Mouse (Mus musculus): ENCODE results near the gene Slc23a4.

GRCm38 (mm10) chr6:34946486-34947079 lies 41.6 kb downstream of the Slc23a4 start:
- TF ChIP-seq POLR2A (IDR thresholded peaks at IDR 0.05; ENCODE audit: borderline replicate concordance, low read depth, low read length) (no peak), CTCF (IDR thresholded peaks at IDR 0.05; ENCODE audit: low read depth, low read length) (no peak)
